Mouse (Mus musculus): ENCODE measurements around the gene Spocd1.

DNA sequence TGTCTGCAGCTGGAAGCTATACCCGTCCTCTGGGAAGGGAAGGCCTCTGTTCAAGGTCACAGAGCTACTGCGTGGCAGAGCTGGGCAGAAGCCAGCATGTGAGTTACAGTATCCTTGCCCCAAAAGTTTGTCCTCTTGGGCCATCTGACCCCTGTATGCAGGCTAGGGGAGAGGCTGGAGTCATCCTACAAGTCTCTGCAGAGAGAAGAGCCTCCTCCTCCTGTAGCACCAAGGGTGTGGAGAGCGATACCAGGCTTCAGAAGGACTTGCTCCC, 7.8 kb upstream of the Spocd1 start:
- TF ChIP-seq CTCF (conservative IDR thresholded peaks at IDR 0.05 in 1 of 2, IDR thresholded peaks at IDR 0.05 in 1 of 2; ENCODE audit: low read depth in 2 of 2, low read length in 2 of 2) (no peak), SMC3 (IDR thresholded peaks at IDR 0.05; ENCODE audit: low read depth, low read length) (no peak), MAX (IDR thresholded peaks at IDR 0.05; ENCODE audit: low read length) (no peak), ZNF384 (IDR thresholded peaks at IDR 0.05; ENCODE audit: low read depth, low read length) (no peak), USF2 (conservative IDR thresholded peaks at IDR 0.05; ENCODE audit: low read depth, low read length) (no peak), HCFC1 (IDR thresholded peaks at IDR 0.05; ENCODE audit: low read depth, low read length) (no peak), TCF12 (IDR thresholded peaks at IDR 0.05; ENCODE audit: low read depth, low read length) (no peak), UBTF (IDR thresholded peaks at IDR 0.05; ENCODE audit: low read depth, low read length) (no peak), USF1 (IDR thresholded peaks at IDR 0.05; ENCODE audit: low read depth, low read length) (no peak), NELFE (IDR thresholded peaks at IDR 0.05; ENCODE audit: low read depth, low read length) (no peak), MYC (IDR thresholded peaks at IDR 0.05; ENCODE audit: low read depth, low read length) (no peak), POLR2A (IDR thresholded peaks at IDR 0.05; ENCODE audit: low read depth, low read length) (no peak), ELF1 (IDR thresholded peaks at IDR 0.05; ENCODE audit: low read depth, low read length) (no peak), CHD2 (IDR thresholded peaks at IDR 0.05; ENCODE audit: low read length) (no peak)

Measured in CH12.LX (cell line).